Mouse (Mus musculus): ENCODE results near the gene Naa80.

GRCm38 (mm10) chr9:107583174-107583573 lies 4.5 kb downstream of the Naa80 start:
- TF ChIP-seq POLR2A (IDR thresholded peaks at IDR 0.05; ENCODE audit: borderline replicate concordance, insufficient read depth, low read length) (no peak), CTCF (IDR thresholded peaks at IDR 0.05; ENCODE audit: borderline replicate concordance, insufficient read depth, low read depth, low read length) (no peak)
